Mouse (Mus musculus) limb, embryonic 13.5 days (tissue): Measurements from ENCODE around the gene Axdnd1. TPM values are rescaled to one million over a fixed set of nuclear protein-coding genes. Genes with fewer than 3 reads are reported as not detected.
"Not testable (repeated sequence)": the region's sequence is repeated elsewhere in the genome, so short reads cannot be mapped to it uniquely, and the experiment has no call there.

Source experiments
- ATAC-seq: fragments of 200-750 bp; cut with Nextera tagmentation; 2 replicates; pipeline ENCODE4 v1.8.0; 2017; ENCODE audit warnings: low read depth, moderate number of reproducible peaks, moderate TSS enrichment; ENCODE audit not compliant: low FRiP score
- H3K27ac ChIP-seq: fragments of 300-500 bp; sonication (generic); 2 replicates; pipeline ENCODE4 v1.5.1; 2015; ENCODE audit warnings: inconsistent platforms, mild to moderate bottlenecking, moderate library complexity
- H3K27me3 ChIP-seq: fragments of 300-500 bp; sonication (generic); 2 replicates; pipeline ENCODE4 v1.6.1; 2015; ENCODE audit warnings: mild to moderate bottlenecking, inconsistent platforms
- H3K36me3 ChIP-seq: fragments of 300-500 bp; sonication (generic); 2 replicates; pipeline ENCODE4 v1.6.1; 2015; ENCODE audit warnings: inconsistent platforms, mild to moderate bottlenecking, moderate library complexity
- H3K4me1 ChIP-seq: fragments of 300-500 bp; sonication (generic); 2 replicates; pipeline ENCODE4 v1.6.1; 2015; ENCODE audit warnings: inconsistent platforms
- H3K4me2 ChIP-seq: fragments of 300-500 bp; sonication (generic); replicated peaks from 2 replicates; pipeline ENCODE4 v1.6.1; 2015; ENCODE audit warnings: inconsistent platforms, mild to moderate bottlenecking, moderate library complexity
- H3K4me3 ChIP-seq: fragments of 300-500 bp; sonication (generic); 2 replicates; pipeline ENCODE4 v1.5.1; 2015; ENCODE audit warnings: moderate library complexity, mild to moderate bottlenecking, inconsistent platforms
- H3K9ac ChIP-seq: fragments of 300-500 bp; sonication (generic); 2 replicates; pipeline ENCODE4 v1.6.1; 2015; ENCODE audit warnings: mild to moderate bottlenecking, inconsistent platforms
- H3K9me3 ChIP-seq: fragments of 300-500 bp; sonication (generic); 2 replicates; pipeline ENCODE4 v1.6.1; 2016; ENCODE audit warnings: inconsistent platforms
- WGBS: fragments of 180-500 bp; shearing (Covaris S2); methylation state at CpG from one replicate; pipeline ENCODE4 v1.1.7; 2015; 5-methylcytosine and 5-hydroxymethylcytosine counted together
- polyA plus RNA-seq: library from polyadenylated mRNA; unstranded; fragments of >200 nt; fragmentation: Nextera tagmentation; extraction: Ambion mirVana; gene quantifications from 2 replicates; pipeline ENCODE4 v1.2.1, GENCODE M21; 2015

Axdnd1 gene
- polyA plus RNA-seq, 1 experiment from 2014 or later: 1.0 TPM

DNA sequence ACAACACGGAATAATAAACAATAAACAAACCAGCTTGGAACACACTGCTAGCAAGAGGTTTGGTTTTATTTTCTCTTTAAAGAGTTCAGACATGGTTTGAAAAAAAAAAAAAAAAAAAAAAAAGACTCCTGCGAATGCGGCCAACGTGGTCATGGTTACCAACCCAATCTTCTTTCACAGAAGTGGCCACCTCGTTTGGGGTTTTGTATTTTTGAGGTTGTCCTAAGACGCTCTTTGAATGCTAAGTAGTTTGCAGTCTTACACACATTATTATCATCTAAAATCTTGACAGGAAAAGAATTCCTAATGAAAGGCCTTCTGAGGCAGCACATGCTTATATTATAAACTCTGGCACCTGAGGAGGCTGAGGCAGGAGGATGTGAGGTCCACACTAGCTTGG lies 7.5 kb upstream of the Axdnd1 start:
- Histone ChIP-seq H3K36me3 (peaks cover 50% of the 10 kb centered on the region), H3K4me3 (no peak overlapping the region), H3K4me2 (no peak overlapping the region), H3K4me1 (no peaks in the 10 kb centered on the region), H3K27me3 (no peaks in the 10 kb centered on the region), H3K27ac (no peak overlapping the region), H3K9me3 (no peaks in the 10 kb centered on the region), H3K9ac (no peak overlapping the region)
- 89% methylated on average over 6 of the region's 6 CpGs for WGBS
- ATAC-seq: no peak

DNA sequence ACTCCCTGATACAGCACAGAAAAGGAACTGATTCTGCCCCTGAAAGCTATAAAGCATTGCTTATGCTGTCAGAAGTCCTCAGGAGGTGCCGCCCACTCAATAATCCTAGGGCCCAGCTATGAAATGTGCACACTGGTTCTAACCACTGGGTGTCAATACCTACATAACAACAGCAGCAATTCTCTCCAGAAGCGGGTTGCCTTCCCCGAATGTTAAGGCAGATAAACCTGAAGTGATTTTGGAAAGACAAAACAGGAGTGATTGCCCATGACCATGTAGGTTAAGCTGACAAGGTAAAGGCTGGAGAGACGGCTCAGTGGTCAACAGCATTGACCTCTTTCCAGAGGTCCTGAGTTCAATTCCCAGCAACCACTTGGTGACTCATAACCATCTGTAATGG lies 4.8 kb upstream of the Axdnd1 start:
- H3K36me3 ChIP-seq: peaks cover 26% of the 10 kb centered on the region
- 94% methylated on average over 4 of the region's 4 CpGs for WGBS
- H3K4me2 ChIP-seq: no peak overlapping the region
- H3K27ac ChIP-seq: no peak overlapping the region
- H3K4me3 ChIP-seq: no peak overlapping the region
- H3K9me3 ChIP-seq: no peaks in the 10 kb centered on the region
- H3K27me3 ChIP-seq: no peaks in the 10 kb centered on the region
- ATAC-seq: no peak
- no peaks in the 10 kb centered on the region for H3K4me1 ChIP-seq
- no peak overlapping the region for H3K9ac ChIP-seq

DNA sequence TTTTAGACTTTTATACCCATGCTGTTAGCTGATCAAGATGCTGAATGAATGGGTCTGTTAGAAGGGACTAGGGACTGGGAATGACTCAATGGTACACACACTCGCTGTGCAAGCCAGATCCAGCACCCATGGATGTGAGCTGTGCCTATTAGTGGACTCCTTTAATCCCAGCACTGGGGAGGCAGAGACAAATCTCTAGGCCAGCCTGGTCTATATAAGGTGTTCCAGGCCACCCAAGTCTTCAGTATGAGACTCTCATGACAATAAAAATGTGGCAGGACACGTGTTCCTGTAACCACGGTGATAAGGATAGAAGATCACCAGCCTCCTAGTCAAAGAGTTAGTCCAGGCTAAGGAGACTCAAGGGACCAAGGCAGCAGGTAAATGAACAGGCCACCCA lies 3.1 kb upstream of the Axdnd1 start:
- WGBS: 89% methylated on average over 3 of the region's 3 CpGs
- H3K36me3 ChIP-seq: peaks cover 15% of the 10 kb centered on the region
- H3K9ac ChIP-seq: no peak overlapping the region
- no peak overlapping the region for H3K27ac ChIP-seq
- no peak for ATAC-seq
- H3K4me1 ChIP-seq: no peaks in the 10 kb centered on the region
- H3K4me3 ChIP-seq: no peak overlapping the region
- H3K27me3 ChIP-seq: no peaks in the 10 kb centered on the region
- no peaks in the 10 kb centered on the region for H3K9me3 ChIP-seq
- no peak overlapping the region for H3K4me2 ChIP-seq

DNA sequence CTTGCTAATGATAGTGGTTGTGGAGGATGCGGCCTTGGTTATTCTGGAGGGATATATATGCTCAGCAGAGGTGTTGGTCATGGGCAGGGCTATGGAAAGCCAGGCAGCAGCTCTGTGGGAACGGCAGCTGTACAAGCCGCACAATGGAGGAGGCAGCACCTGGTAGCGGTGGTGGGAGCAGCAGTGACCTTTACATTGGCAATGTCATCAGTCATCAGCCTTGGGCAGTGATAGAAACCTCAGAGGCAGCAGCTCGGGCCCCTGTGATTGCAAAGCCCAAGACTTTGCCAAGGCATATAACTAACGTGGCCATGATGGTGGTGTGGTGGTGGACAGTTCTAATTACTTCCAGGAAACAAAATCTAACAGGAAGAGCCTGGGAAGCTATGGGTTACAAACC lies 2.5 kb upstream of the Axdnd1 start:
- Histone ChIP-seq H3K9me3 (no peaks in the 10 kb centered on the region), H3K4me2 (no peak overlapping the region)

DNA sequence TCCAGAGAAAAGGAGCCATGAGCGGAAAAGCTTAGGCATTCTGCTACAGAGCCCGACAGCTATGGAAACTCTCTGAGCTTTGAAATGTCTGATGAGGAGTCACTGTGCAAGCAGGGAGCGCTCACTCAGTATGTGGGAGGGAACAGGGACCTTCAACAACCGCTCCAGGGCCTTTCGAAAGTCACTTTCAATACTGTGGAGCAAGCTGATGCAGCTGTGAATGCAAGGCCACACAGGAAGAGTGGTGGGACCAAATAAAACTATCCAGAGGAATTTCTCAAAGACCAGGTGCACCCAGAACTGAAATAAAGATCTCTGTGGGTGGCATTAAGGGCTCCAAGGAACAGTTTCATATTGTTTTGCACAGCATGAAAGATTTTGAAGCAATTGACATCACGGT lies 1.9 kb upstream of the Axdnd1 start:
- 70% methylated on average over 6 of the region's 6 CpGs for WGBS
- Histone ChIP-seq H3K9ac (no peak overlapping the region), H3K27me3 (no peaks in the 10 kb centered on the region), H3K9me3 (no peaks in the 10 kb centered on the region), H3K27ac (no peak overlapping the region), H3K4me3 (no peak overlapping the region), H3K4me1 (no peaks in the 10 kb centered on the region), H3K4me2 (no peak overlapping the region), H3K36me3 (peaks cover 10% of the 10 kb centered on the region)
- ATAC-seq: no peak

More for the DNA sequence above, 2.5 kb upstream of the Axdnd1 start:
- Histone ChIP-seq H3K4me3 (no peak overlapping the region), H3K27ac (no peak overlapping the region), H3K4me1 (no peaks in the 10 kb centered on the region), H3K36me3 (peaks cover 10% of the 10 kb centered on the region), H3K9ac (no peak overlapping the region), H3K27me3 (no peaks in the 10 kb centered on the region)
- 87% methylated on average over 6 of the region's 6 CpGs for WGBS
- no peak for ATAC-seq

DNA sequence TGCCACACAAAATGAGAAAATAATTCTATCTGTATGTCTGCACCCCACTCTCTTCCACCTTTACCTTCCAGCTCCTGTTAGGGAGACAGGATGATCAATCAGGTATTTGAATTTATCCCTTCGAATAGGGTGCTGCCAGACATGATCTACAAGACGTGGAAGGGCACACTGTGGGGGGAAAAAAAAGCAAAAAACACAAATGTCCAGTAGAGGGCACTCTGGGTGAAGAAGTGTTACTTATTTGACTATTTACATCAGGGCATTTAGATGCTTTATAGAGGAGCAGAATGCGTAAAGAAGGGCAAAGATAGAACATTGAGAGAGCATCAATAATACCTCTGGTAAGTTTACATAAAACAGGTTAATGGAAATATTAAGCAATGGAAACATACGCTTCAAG lies 2.8 kb downstream of the Axdnd1 start:
- no peak for ATAC-seq
- H3K9me3 ChIP-seq: no peaks in the 10 kb centered on the region
- no peak overlapping the region for H3K4me2 ChIP-seq
- no peak overlapping the region for H3K4me3 ChIP-seq
- H3K4me1 ChIP-seq: no peaks in the 10 kb centered on the region
- H3K9ac ChIP-seq: no peak overlapping the region
- no peak overlapping the region for H3K27ac ChIP-seq
- no peaks in the 10 kb centered on the region for H3K27me3 ChIP-seq
- 60% methylated on average over 4 of the region's 4 CpGs for WGBS
- no peaks in the 10 kb centered on the region for H3K36me3 ChIP-seq

DNA sequence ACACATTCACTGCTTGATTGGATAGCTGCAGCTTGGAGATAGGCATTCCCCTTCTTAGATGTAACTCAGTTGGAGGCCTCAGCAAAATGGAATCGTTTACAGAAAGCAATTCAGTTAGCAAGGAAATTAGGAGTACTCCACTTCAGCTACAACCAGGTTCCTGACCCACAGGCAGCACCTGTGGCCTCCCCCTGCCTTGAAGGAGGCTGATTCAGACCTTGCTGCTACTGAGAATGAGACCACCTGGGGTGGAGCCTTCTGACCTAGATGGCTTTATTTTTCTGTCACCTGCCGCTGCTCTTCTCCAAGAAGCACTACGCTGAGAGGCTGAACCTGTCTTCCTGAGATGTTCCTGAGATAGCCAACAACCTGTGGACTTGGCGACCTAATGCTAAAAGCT lies 12.4 kb downstream of the Axdnd1 start:
- Histone ChIP-seq H3K4me1 (no peaks in the 10 kb centered on the region; the same call in 1 of the 2 replicates), H3K9ac (no peak overlapping the region), H3K27me3 (no peaks in the 10 kb centered on the region), H3K9me3 (no peaks in the 10 kb centered on the region), H3K36me3 (no peaks in the 10 kb centered on the region), H3K4me2 (no peak overlapping the region), H3K4me3 (no peak overlapping the region), H3K27ac (no peak overlapping the region)
- ATAC-seq: no peak
- WGBS: 63% methylated on average over 4 of the region's 4 CpGs

DNA sequence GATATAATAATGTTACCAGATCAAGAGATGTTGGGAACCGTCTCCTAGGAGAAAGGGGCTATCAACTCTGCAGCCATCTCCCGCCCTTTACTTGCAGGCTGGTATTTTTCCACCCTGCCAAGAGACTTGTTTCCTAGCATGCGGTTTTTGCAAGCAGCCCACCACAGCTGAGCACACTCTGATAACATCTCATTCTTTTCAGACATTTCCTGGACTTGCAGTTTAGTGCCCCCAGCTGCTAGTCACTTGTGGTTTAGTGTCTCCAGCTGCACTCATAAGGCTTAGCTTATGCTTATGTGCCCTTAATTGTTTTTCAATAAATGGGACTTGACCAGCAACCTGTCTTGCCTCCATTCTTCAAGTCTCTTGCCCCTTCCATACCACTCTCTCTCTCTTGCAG lies 13.0 kb downstream of the Axdnd1 start:
- no peaks in the 10 kb centered on the region for H3K36me3 ChIP-seq
- no peak overlapping the region for H3K27ac ChIP-seq
- H3K4me2 ChIP-seq: no peak overlapping the region
- no peak for ATAC-seq
- no peak overlapping the region for H3K9ac ChIP-seq
- no peak overlapping the region for H3K4me3 ChIP-seq
- no peaks in the 10 kb centered on the region for H3K9me3 ChIP-seq
- no peaks in the 10 kb centered on the region; the same call in 1 of the 2 replicates for H3K4me1 ChIP-seq
- WGBS: 63% methylated on average over 3 of the region's 3 CpGs
- H3K27me3 ChIP-seq: no peaks in the 10 kb centered on the region

DNA sequence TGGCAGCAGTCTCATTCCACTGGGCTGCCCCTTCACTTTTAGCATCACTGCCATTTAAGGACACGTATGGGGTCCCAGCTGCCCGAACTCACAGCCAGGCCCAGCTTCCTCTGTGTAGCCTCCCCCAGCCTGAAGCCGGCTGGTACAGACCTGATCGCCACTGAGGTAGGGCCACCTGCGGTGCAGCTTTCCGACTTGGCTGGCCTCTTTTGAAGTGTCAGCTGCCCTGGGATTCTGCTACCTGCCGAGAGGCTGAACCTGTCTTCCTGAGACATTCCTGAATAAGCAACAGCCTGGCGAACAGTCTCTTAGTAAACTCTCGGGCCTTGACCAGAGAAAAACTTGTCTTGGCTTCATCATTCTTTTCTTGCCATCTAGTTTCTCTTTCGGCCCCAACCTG lies 17.7 kb downstream of the Axdnd1 start:
- Histone ChIP-seq H3K27ac (no peak overlapping the region), H3K4me2 (no peak overlapping the region), H3K27me3 (no peaks in the 10 kb centered on the region), H3K4me3 (no peak overlapping the region), H3K36me3 (no peaks in the 10 kb centered on the region), H3K9ac (no peak overlapping the region), H3K4me1 (no peaks in the 10 kb centered on the region; the same call in 1 of the 2 replicates), H3K9me3 (no peaks in the 10 kb centered on the region)
- WGBS: 42% methylated on average over 10 of the region's 10 CpGs
- no peak for ATAC-seq

DNA sequence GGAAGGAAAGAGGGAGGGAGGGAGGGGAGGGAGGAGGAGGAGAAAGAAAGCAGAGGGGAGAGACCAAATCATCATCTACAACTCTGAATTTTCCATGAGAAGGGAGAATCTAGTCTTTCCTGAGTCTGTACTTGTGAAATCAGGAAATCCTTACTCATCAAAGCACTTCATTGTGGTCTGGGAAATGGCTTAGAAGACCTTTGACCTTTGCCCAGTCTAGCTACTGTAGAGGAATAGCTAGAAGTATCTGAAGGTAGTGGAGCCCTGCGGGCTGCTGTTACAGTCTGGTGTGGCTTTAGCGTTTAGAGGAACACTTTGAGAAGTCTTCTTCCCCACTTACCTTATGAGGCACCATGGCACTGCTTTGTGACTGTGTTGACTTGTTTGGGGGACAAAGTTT lies 18.5 kb downstream of the Axdnd1 start:
- no peak overlapping the region for H3K9ac ChIP-seq
- no peaks in the 10 kb centered on the region for H3K9me3 ChIP-seq
- no peak overlapping the region for H3K27ac ChIP-seq
- no peak overlapping the region for H3K4me3 ChIP-seq
- no peak overlapping the region for H3K4me2 ChIP-seq
- WGBS: 61% methylated on average over 2 of the region's 2 CpGs
- no peak for ATAC-seq
- H3K4me1 ChIP-seq: no peaks in the 10 kb centered on the region
- no peaks in the 10 kb centered on the region for H3K27me3 ChIP-seq
- no peaks in the 10 kb centered on the region for H3K36me3 ChIP-seq

DNA sequence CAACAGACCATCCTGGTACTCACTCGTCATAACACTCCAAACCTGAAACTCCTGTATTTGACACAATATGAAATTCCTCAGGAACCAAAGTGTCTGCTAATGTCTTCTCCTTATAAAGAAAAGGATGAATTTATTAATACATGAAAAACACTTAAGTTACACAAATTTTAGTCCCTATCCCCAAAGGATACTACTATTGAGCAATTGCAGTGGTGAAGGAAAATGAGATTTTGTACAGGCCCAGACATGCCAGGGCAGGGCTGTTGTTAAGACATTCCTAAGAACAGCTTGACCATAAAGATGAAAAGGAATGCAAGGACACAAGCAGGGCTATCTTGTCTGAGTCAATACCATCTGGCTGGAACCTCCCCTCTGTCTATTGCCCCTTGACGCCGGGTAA lies 20.8 kb downstream of the Axdnd1 start:
- not testable (repeated sequence) for ATAC-seq, H3K27me3 ChIP-seq, H3K27ac ChIP-seq, H3K9ac ChIP-seq, H3K4me1 ChIP-seq, H3K4me2 ChIP-seq, H3K9me3 ChIP-seq, H3K36me3 ChIP-seq, H3K4me3 ChIP-seq
- WGBS: 59% methylated on average over 3 of the region's 3 CpGs

DNA sequence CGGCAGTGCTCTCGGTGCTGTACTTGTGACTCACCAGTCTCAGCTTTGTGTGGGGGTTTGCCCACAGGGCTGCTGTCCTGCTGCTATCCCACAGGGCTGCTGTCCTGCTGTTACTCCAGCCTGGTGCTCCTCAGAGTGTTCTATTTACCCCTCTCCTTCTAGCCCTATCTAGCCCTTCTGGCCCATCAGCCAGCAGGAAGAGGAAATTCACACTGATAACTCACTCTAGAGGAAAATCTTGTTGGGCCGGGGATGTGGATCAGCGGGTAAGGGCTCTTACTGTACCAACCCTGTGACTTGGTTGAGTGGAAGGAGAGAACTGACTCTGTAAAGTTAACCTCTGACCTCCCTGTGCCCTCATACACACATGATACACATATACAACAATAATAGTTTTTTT lies 27.8 kb downstream of the Axdnd1 start:
- Histone ChIP-seq H3K4me2 (no peak overlapping the region), H3K27me3 (no peaks in the 10 kb centered on the region), H3K27ac (no peak overlapping the region), H3K9ac (no peak overlapping the region), H3K4me3 (no peak overlapping the region), H3K36me3 (no peaks in the 10 kb centered on the region), H3K4me1 (no peaks in the 10 kb centered on the region), H3K9me3 (no peaks in the 10 kb centered on the region)
- 81% methylated on average over 4 of the region's 4 CpGs for WGBS
- no peak for ATAC-seq

DNA sequence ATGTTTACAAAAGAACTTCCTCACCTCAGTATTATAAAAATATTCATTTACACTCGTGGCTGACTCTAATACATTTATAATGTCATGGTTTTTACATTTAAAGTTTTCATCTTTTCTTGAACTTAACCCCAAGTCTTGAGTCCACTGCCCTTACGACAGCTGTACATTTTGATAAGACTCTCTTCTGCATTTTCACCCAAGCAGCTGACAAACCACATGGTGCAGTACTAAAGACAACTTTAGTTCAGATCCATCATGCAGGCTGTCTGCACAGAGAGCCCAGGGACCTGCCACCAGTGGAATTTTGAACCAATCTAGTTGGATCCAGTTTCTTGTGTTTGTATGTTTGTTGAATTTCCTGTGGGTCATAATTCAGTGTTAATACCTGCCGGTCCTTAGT lies 34.1 kb downstream of the Axdnd1 start:
- WGBS: 68% methylated on average over 3 of the region's 3 CpGs
- H3K4me3 ChIP-seq: no peak overlapping the region
- H3K27ac ChIP-seq: no peak overlapping the region
- H3K36me3 ChIP-seq: no peaks in the 10 kb centered on the region
- no peaks in the 10 kb centered on the region for H3K27me3 ChIP-seq
- H3K4me1 ChIP-seq: no peaks in the 10 kb centered on the region
- ATAC-seq: no peak
- no peak overlapping the region for H3K9ac ChIP-seq
- H3K4me2 ChIP-seq: no peak overlapping the region
- H3K9me3 ChIP-seq: 0 out of 2 replicates have a peak, but pooled peaks cover 4% of the 10 kb centered on the region
